8 mouse cellular contexts compared by ENCODE assay signal in the genomic region with DNA sequence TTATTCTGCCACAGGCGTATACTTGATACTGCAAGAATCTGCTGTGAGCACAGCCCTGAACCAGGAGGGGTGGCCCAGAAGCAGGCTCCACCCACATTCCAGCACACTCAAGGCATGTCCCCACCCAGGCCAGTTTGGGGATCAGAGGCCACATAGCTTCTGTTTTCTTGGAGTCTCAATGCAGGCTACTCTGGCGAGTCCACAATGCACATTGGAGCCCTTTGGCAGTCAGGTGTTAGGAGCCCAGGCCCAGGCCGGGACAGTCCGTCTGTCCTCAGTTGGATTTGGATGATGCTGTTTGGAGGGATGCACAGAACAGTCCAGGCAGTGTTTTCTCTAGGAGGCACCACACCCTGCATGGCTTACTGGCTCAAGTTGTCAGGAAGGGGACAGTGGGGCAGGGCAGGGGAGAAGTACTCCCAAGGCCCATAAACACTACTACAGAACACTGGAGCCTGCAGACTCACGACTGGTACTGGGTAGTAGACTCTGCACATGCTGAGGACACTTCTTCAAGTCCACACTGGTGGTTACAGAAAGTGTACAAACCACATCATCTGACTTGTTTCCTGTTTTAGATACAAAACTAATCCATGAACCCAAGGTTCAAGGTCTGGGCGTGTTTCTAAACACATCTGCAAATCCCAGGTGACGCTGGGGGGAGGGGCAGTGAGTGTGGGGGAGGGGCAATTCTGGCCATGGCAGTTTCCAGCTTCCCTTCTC. TPM values are rescaled to one million over a fixed set of nuclear protein-coding genes. Genes with fewer than 3 reads are reported as not detected.
A peak's percentile ranks its signal among the peaks of the same experiment; 100 is the strongest.
DNase-seq lines count a peak whose midpoint lies in the region; ATAC-seq and TF ChIP-seq lines count a peak whose summit lies in the region.

No protein-coding gene starts in this region.

- 44% methylated on average over 7 of the region's 7 CpGs for WGBS in hindbrain, embryonic 11.5 days
- WGBS in hindbrain, embryonic 14.5 days = 43% methylated on average over 7 of the region's 7 CpGs
- 26% methylated on average over 7 of the region's 7 CpGs for WGBS in intestine, postnatal 0 days
- 38% methylated on average over 7 of the region's 7 CpGs for WGBS in liver, embryonic 16.5 days (ENCODE audit: insufficient replicate concordance)

- no peaks in the 10 kb centered on the region for H3K27me3 ChIP-seq in hindbrain, embryonic 11.5 days (ENCODE audit: control insufficient read depth, insufficient read depth, low read length)
- H3K27me3 ChIP-seq in hindbrain, embryonic 14.5 days (ENCODE audit: control insufficient read depth, insufficient read depth, low read length) = no peaks in the 10 kb centered on the region
- no peaks in the 10 kb centered on the region for H3K27me3 ChIP-seq in intestine, postnatal 0 days (replicated peaks; ENCODE audit: control insufficient read depth, insufficient read depth, low read length)
- H3K27me3 ChIP-seq in liver, embryonic 16.5 days (ENCODE audit: control insufficient read depth, insufficient read depth, low read depth, low read length) = no peaks in the 10 kb centered on the region

- H3K36me3 ChIP-seq in hindbrain, embryonic 11.5 days (ENCODE audit: control insufficient read depth, insufficient read depth, low read length) = peaks cover 23% of the 10 kb centered on the region
- peaks cover 52% of the 10 kb centered on the region for H3K36me3 ChIP-seq in hindbrain, embryonic 14.5 days (replicated peaks; ENCODE audit: control insufficient read depth, insufficient read depth)
- peaks cover 47% of the 10 kb centered on the region for H3K36me3 ChIP-seq in intestine, postnatal 0 days (ENCODE audit: control insufficient read depth, insufficient read depth)
- peaks cover under 1% of the 10 kb centered on the region for H3K36me3 ChIP-seq in liver, embryonic 16.5 days (ENCODE audit: control insufficient read depth, insufficient read depth)

- peak overlapping the region; percentile 24; the same call in 1 of the 2 replicates for H3K27ac ChIP-seq in hindbrain, embryonic 11.5 days (ENCODE audit: low read depth, low read length)
- H3K27ac ChIP-seq in hindbrain, embryonic 14.5 days = no peak overlapping the region
- H3K27ac ChIP-seq in intestine, postnatal 0 days (ENCODE audit: low read depth, low read length) = peak overlapping the region; percentile 78
- peak overlapping the region; percentile 72 for H3K27ac ChIP-seq in liver, embryonic 16.5 days (ENCODE audit: low read length)

- peak; percentile 46 for DNase-seq in hindbrain, embryonic 11.5 days (ENCODE audit: low spot score)
- DNase-seq in hindbrain, embryonic 14.5 days (ENCODE audit: low spot score) = no peak
- peak; percentile 64 for DNase-seq in embryo, embryonic 9.5 days (ENCODE audit: extremely low spot score)
- DNase-seq in urinary bladder, postnatal 25 days (ENCODE audit: low spot score) = peak; percentile 53
- no peak for DNase-seq in left cerebral cortex, adult 18-20 months (ENCODE audit: low spot score in 2 of 2)

- H3K9ac ChIP-seq in hindbrain, embryonic 11.5 days (ENCODE audit: low read depth, low read length) = no peak overlapping the region
- no peak overlapping the region for H3K9ac ChIP-seq in hindbrain, embryonic 14.5 days
- no peak overlapping the region for H3K9ac ChIP-seq in intestine, postnatal 0 days (ENCODE audit: low read depth, low read length)
- no peak overlapping the region for H3K9ac ChIP-seq in liver, embryonic 16.5 days (ENCODE audit: low read depth, low read length)

- ATAC-seq in hindbrain, embryonic 11.5 days (ENCODE audit: low FRiP score) = no peak
- no peak for ATAC-seq in hindbrain, embryonic 14.5 days (ENCODE audit: low FRiP score)
- peak; percentile 80 for ATAC-seq in intestine, postnatal 0 days
- ATAC-seq in liver, embryonic 16.5 days (ENCODE audit: low read depth) = peak; percentile 71
- no peak for ATAC-seq in activated CD4-positive, CD25-positive, alpha-beta regulatory T cell, adult 4 months

- no peak for TF ChIP-seq CTCF in intestine, postnatal 0 days (IDR thresholded peaks at IDR 0.05; ENCODE audit: low read depth)

- 0 out of 2 replicates have a peak, but pooled peaks cover 2% of the 10 kb centered on the region for H3K4me1 ChIP-seq in hindbrain, embryonic 11.5 days (replicated peaks; ENCODE audit: control insufficient read depth, insufficient read depth, low read length)
- H3K4me1 ChIP-seq in hindbrain, embryonic 14.5 days (replicated peaks; ENCODE audit: control insufficient read depth, insufficient read depth, low read length) = no peaks in the 10 kb centered on the region
- H3K4me1 ChIP-seq in intestine, postnatal 0 days (replicated peaks; ENCODE audit: control insufficient read depth, insufficient read depth, low read length) = no peaks in the 10 kb centered on the region; the same call in 1 of the 2 replicates
- H3K4me1 ChIP-seq in liver, embryonic 16.5 days (ENCODE audit: control insufficient read depth, low read depth, low read length) = peaks cover 8% of the 10 kb centered on the region

- no peak overlapping the region for H3K4me3 ChIP-seq in hindbrain, embryonic 11.5 days (ENCODE audit: low read depth, low read length)
- no peak overlapping the region for H3K4me3 ChIP-seq in hindbrain, embryonic 14.5 days (replicated peaks; ENCODE audit: low read length)
- H3K4me3 ChIP-seq in intestine, postnatal 0 days (ENCODE audit: low read depth, low read length) = no peak overlapping the region
- H3K4me3 ChIP-seq in liver, embryonic 16.5 days (ENCODE audit: low read depth, low read length) = no peak overlapping the region

- no peaks in the 10 kb centered on the region for H3K9me3 ChIP-seq in hindbrain, embryonic 11.5 days (ENCODE audit: control insufficient read depth, low read length)
- H3K9me3 ChIP-seq in hindbrain, embryonic 14.5 days (ENCODE audit: control insufficient read depth, low read length) = no peaks in the 10 kb centered on the region
- no peaks in the 10 kb centered on the region for H3K9me3 ChIP-seq in intestine, postnatal 0 days (ENCODE audit: control insufficient read depth)
- H3K9me3 ChIP-seq in liver, embryonic 16.5 days (replicated peaks; ENCODE audit: control insufficient read depth, low read length) = no peaks in the 10 kb centered on the region

- no peak overlapping the region; the same call in 1 of the 2 replicates for H3K4me2 ChIP-seq in hindbrain, embryonic 11.5 days (replicated peaks; ENCODE audit: low read depth, low read length)
- H3K4me2 ChIP-seq in hindbrain, embryonic 14.5 days (replicated peaks) = no peak overlapping the region
- peak overlapping the region; percentile 27; the same call in 1 of the 2 replicates for H3K4me2 ChIP-seq in intestine, postnatal 0 days (replicated peaks; ENCODE audit: low read depth)
- H3K4me2 ChIP-seq in liver, embryonic 16.5 days (ENCODE audit: low read depth, low read length) = no peak overlapping the region

RNA-seq across cellular contexts. Expression of a gene that starts 13.5 kb away (rescaled TPM):
- polyA plus RNA-seq in hindbrain, embryonic 11.5 days (2014; fragmentation: Nextera tagmentation; extraction: Ambion mirVana) = 29.6 and 31.2 TPM in 2 replicates
- 29.1 and 30.0 TPM in 2 replicates for polyA plus RNA-seq in hindbrain, embryonic 14.5 days (2014; fragmentation: Nextera tagmentation; extraction: Ambion mirVana)
- polyA plus RNA-seq in intestine, postnatal 0 days (2015; fragmentation: Nextera tagmentation; extraction: Ambion mirVana) = 17.4 and 18.3 TPM in 2 replicates
- 9.3 and 12.4 TPM in 2 replicates for polyA plus RNA-seq in liver, embryonic 16.5 days (2015; fragmentation: Nextera tagmentation; extraction: Ambion mirVana)
- 10 to 100 TPM; 42.7 to 46.0 TPM for total RNA-seq in left cerebral cortex, adult 18-20 months (2021)
- 10 to 100 TPM; 22.4 to 23.9 TPM for polyA plus RNA-seq in activated CD4-positive, CD25-positive, alpha-beta regulatory T cell, adult 4 months (2017; shearing (Covaris generic))

RNA-seq across cellular contexts. Expression of a gene that starts 49.6 kb away (rescaled TPM):
- 23.1 and 23.9 TPM in 2 replicates for polyA plus RNA-seq in hindbrain, embryonic 11.5 days (2014; fragmentation: Nextera tagmentation; extraction: Ambion mirVana)
- polyA plus RNA-seq in hindbrain, embryonic 14.5 days (2014; fragmentation: Nextera tagmentation; extraction: Ambion mirVana) = 22.1 and 23.0 TPM in 2 replicates
- 6.8 TPM in 2 replicates for polyA plus RNA-seq in intestine, postnatal 0 days (2015; fragmentation: Nextera tagmentation; extraction: Ambion mirVana)
- 5.2 and 5.8 TPM in 2 replicates for polyA plus RNA-seq in liver, embryonic 16.5 days (2015; fragmentation: Nextera tagmentation; extraction: Ambion mirVana)
- 10 to 100 TPM; 21.5 to 22.8 TPM for total RNA-seq in left cerebral cortex, adult 18-20 months (2021)
- polyA plus RNA-seq in activated CD4-positive, CD25-positive, alpha-beta regulatory T cell, adult 4 months (2017; shearing (Covaris generic)) = 10 to 100 TPM in 1 of 2 experiments, 1 to 10 TPM in 1; 9.5 to 13.5 TPM

RNA-seq across cellular contexts. Expression of a gene that starts 57.9 kb away (rescaled TPM):
- 48.9 and 66.8 TPM in 2 replicates for polyA plus RNA-seq in hindbrain, embryonic 11.5 days (2014; fragmentation: Nextera tagmentation; extraction: Ambion mirVana)
- 23.3 and 25.6 TPM in 2 replicates for polyA plus RNA-seq in hindbrain, embryonic 14.5 days (2014; fragmentation: Nextera tagmentation; extraction: Ambion mirVana)
- 3.6 and 3.7 TPM in 2 replicates for polyA plus RNA-seq in intestine, postnatal 0 days (2015; fragmentation: Nextera tagmentation; extraction: Ambion mirVana)
- 2.8 and 3.1 TPM in 2 replicates for polyA plus RNA-seq in liver, embryonic 16.5 days (2015; fragmentation: Nextera tagmentation; extraction: Ambion mirVana)
- 10 to 100 TPM; 17.8 to 19.1 TPM for total RNA-seq in left cerebral cortex, adult 18-20 months (2021)
- 10 to 100 TPM; 22.2 to 28.7 TPM for polyA plus RNA-seq in activated CD4-positive, CD25-positive, alpha-beta regulatory T cell, adult 4 months (2017; shearing (Covaris generic))

Comparison
In these comparisons a context has a peak if more than half of its experiments do, and no peak if none do; other contexts are left out.
1. DNase-seq: peak in hindbrain, embryonic 11.5 days (single experiment), embryo, embryonic 9.5 days (single experiment) and urinary bladder, postnatal 25 days (single experiment); none in hindbrain, embryonic 14.5 days (single experiment) and left cerebral cortex, adult 18-20 months (0 of 2).
2. ATAC-seq: peak in intestine, postnatal 0 days (single experiment) and liver, embryonic 16.5 days (single experiment); none in hindbrain, embryonic 11.5 days (single experiment), hindbrain, embryonic 14.5 days (single experiment) and activated CD4-positive, CD25-positive, alpha-beta regulatory T cell, adult 4 months (single experiment).